Mouse (Mus musculus): Measurements from ENCODE around the gene Synpr.
"Not testable (repeated sequence)": the region's sequence is repeated elsewhere in the genome, so short reads cannot be mapped to it uniquely, and the experiment has no call there.

The Synpr gene

DNA sequence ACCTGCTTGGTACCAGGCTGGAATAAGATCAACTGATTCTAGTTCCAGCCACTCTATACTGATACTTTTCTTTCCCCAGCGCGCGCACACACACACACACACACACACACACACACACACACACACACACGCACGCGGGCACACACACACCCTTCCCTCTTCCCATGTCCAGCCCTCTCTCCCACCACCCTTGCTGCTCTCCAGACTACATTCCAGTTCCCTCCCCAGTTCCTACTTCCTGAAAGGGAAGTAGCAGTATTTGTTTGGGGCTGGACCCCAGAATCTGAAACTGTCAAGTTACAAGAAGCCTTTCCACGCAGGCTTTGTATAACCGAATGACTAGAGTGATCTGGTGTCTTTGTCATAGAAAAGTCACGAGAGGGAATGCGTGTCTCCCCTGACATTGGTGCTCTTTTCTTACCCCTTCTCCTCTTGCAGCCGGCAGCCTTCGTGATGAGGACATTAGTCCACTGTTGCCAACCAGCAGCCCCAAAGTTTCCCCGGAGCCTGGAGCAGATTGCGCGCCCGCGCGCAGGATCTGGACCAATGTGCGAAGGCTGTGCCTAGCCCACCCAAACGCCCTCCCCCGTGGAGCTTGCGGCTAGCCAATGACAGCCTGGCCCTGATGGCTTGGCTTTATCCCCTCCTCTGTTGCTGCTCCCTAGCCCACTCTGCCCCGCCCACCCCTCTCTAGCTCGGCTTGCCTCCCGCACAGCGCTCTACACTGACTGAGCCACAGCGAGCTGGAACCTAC lies at the start of gene Synpr:
Gene Synpr (plus strand): TSS at position 690 of the 754 bp plus-strand sequence.
- CTCF ChIA-PET, result no interaction called here

DNA sequence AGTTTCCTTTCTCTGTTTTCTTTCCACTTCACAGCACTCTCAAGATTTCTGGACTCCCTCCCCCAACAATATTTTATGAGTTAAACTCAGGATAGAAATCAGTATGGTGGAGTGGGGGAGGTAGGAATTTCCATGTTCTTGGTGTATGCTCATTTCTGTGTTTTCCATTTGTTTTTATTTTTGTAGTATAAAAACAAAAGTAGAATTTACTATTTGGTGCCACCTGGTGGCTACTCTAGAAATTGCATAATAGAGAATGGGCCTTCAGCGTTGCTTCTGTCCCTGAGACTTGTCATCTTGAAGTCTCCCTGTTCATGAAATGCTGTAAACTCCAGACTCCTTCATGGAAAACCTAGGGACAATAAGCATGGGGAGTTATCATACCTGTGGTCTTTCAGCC lies 47.7 kb upstream of the Synpr start:
- CTCF ChIA-PET, result no interaction called here

DNA sequence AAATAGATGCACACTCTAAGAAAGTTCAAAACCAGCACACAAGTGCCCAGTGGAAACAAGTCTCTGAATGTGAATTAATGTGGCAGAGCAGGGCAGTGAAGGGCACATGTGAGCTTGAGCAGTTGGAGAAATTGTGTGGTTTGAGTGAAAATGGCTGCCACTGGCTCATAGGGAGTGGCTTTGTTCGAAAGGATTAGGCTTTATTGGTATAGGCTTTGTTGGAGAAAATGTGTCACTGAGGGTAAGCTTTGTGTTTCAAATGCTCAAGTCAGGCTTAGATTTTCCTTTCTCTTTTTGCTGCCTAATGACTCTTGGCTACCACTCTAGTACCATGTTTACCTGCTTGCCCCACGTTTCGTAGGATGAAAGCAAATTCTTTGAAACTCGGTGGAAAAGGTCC lies 37.1 kb upstream of the Synpr start:
- CTCF ChIA-PET, result no interaction called here

DNA sequence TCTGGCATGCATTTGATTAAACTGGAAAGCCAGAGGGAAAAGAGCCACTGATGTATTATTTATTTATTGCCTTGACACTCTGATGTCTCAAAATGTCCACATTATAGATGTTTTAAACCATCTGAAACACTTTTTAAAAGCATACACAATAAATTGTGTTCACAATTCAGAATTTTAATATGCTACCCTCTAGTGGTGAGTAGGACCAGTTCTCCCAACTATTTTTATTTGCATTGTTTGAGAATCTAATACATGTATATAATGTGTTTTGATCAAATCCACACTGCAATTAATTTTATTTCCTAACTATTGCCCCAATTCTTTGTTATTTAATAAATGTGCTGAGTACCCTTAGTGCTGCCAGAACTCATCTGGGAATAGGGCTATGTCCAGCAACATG lies 35.2 kb upstream of the Synpr start:
- CTCF ChIA-PET, result no interaction called here

DNA sequence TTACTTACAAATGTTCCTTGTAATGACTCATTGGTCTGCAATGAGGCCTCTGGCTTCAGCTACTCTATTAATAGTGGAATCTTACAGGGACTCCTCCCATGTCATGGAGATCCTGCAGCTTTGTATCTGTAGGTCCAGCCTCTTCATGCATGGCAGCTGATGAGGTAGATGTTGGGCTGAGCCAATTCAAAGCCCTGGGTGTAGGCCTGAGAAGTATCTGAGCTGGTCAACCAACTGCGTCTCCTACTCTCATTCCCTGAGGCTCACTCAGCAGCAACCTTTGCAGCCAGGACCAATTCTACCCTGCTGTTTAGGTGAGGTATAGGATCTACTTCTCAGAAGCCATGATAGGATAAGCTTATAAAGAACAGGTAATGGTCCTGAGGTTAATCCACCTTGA lies 32.0 kb upstream of the Synpr start:
- CTCF ChIA-PET, result no interaction called here

DNA sequence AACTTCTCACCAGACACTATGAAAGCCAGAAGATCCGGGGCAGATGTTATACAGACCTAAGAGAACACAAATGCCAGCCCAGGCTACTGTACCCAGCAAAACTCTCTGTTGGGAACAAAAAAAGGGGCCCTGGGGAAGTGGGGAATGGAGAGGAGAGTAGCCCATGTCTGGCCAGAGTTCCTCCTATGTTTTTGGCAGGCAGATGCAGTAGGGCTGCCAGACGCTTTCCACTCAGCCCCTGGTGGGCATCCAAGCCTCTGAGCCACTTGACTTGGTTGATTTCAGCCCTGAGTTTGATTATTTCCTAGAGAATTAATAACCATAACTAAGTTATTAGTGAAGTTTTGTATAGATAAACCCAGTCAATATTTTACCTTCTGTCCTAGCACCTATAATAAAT lies 29.8 kb upstream of the Synpr start:
- CTCF ChIA-PET, result not testable (repeated sequence)

DNA sequence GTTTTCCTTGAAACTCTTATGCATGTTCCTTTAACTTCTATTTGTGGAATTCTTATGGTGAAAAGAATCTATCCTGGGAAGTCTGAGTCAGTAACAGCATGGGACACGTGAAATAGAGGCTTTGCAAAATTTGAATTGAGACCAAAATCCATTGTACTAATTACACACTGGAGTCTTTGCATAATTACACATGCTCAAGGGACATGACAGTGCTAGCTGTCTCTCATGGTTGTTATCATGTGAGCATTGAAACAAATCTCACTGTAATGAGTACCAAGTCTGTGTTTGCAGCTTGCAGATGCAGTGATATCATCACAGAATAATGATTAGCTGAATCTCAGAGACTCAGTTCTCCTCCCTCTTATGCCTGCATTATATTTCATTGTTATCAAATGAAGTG lies 22.2 kb upstream of the Synpr start:
- CTCF ChIA-PET, result no interaction called here

DNA sequence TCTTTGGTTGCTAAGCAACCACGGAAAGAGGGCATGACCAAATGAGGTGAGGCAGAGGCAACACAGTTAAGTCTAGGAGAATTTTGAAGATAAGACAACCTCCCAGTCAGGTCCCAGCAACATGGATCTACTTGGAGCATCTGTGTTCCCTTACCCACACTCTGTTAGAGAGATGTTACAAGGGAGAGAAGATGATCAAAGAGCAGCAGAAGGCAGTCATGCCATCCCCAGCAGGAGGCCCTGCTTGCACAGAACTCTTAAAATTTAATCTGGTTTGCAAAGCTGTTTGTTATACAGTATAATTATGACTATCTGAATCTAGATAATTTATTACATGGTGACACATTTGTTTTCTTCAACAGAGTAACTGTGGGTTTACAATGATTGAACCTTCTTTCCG lies 18.2 kb upstream of the Synpr start:
- CTCF ChIA-PET, result no interaction called here

DNA sequence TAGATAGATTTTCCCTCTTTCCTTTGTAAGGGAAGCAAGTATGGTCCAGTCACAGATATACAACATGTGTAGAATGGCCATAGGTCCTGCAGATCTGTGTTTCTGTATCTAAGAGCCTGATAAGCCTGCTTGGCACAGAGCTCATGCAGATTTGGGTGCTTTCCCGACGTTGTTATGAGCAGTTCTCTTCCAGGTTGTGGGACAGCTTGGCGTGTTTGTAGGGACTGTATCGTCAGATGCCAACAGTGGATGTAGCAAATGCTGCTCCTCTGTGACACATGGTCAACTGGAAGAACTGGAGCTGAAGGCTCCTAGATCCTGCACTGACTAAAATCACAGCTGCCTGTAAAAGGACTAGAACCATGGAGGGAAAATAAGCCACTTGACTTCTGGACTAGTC lies 17.4 kb upstream of the Synpr start:
- CTCF ChIA-PET, result no interaction called here

DNA sequence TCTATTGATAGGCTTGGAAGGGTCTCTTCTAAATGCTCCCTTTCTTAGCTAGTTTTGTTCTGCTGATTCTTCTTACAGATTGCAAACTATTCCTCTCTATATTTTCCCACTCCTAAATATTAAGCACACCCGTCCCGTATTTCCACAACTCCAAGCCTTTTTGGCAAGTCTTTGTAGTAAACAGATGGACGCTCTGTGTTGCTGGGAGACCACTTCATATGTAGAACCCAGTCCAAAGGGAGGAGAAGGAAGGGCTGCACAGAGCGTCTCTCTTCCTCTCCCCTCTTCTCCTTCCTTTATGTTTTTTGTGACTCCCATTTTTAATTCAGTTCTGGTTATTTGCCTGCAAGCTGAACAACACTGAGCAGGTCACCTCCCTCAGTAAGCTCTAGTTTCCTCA lies 1.4 kb upstream of the Synpr start:
- CTCF ChIA-PET, result no interaction called here

DNA sequence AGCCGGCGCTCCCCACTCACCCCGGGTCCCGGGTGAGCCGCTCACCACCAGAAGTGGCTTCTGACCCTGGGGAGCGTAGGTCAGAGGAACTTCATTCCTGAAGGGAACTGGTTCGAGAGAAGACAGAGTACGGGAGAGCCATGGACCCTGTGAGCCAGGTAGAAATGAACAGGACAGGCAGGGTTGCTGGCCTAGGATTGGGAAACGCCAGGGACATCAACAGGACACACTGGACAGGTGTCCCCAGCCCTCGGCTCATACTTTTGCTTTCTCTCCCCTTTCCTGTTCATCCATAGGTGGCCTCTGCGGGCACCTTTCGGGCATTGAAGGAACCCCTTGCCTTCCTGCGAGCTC lies 242 bp downstream of the Synpr start:
- CTCF ChIA-PET, result no interaction called here

DNA sequence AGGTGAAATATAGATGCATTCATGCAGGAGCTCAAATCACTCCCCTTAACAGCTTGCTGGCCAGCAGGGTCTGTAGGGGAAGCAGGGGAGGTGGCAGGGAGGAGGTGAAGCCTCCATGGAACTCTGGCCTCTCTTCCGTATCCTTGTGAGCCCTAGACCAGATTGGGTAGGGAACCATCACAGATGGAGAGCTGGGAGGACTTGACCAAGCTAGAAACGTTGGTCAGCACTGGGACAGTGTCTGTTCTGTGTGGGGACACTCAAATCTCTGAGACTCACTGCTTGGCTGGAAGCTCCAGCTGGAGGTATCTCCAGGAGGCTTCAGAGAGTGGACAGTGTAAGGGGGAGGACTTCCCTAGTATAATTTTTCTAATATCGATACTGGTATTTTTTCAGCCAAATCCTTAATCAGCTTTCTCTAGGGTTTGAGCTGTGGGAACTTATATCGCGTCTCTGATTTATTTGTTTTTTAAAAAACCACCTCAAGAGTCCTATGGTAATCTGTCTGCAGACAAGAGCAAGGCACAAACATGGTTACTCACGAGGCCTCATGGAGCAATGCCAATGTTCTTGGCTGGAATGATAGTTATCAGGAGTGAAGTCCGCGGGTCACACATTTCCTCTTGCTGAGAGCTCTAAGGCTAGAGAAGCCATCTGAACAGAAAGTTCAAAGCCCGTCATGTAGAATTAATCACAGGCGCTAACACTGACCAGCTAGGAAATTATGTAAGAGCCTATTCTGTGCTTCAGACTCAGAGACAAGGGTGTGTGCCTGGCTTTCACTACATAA lies 956 bp downstream of the Synpr start:
- CTCF ChIA-PET, result no interaction called here

DNA sequence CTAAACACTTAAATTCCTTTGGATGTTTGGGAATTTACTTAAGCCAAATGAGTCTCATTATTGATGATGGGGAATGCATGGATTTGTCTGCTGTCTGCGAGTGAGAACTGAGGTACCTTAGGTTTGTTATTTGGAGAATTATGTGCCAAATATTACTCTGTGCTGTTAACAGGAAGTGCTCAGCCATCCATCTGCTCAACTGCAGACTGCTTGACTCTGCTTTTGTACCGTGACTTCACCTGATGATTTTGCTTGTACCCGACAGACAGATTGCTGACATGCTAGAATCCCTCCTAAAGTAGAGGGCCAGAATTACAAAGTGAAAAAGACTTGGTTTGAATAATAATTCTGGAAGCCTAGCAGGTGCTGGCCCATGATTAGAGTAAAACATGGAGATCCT lies 9.6 kb downstream of the Synpr start:
- CTCF ChIA-PET, result no interaction called here

DNA sequence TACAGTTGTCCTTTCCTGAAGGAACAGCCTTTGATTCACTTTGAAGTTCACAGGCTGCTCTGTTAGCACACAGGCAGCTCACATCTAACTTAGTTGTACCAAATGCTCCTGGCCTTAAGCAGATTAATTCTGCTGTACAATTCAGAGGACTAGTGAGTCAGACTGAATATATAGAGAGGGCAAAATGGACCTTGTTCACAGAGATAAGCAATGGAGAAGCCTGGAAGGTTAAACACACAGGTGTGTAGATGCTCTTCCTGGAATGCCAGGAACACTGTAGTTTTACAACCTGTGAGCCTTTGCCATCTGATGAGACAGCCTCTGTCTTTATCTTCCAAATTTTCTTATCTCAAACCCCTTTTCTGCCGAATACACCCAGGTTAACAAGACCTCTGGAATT lies 29.7 kb downstream of the Synpr start:
- CTCF ChIA-PET, result no interaction called here

DNA sequence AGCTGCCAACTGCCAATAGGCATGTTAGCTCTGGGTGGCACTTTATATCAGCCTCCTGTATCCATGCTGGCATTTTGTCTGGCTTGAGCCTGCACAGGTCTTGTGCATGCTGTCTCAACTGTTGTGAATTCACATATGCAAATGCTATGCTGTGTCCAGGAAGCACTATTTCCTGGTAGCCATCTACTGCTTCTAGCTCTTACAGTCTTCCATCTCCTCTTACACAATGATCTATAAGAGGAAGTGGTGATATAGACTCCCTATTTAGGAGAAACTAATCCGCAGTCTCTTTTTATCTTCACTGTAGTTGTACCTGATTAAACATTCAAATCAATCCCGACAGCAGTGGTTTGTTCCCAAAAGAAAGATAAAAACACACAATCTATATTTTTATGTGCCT lies 43.9 kb downstream of the Synpr start:
- CTCF ChIA-PET, result no interaction called here

DNA sequence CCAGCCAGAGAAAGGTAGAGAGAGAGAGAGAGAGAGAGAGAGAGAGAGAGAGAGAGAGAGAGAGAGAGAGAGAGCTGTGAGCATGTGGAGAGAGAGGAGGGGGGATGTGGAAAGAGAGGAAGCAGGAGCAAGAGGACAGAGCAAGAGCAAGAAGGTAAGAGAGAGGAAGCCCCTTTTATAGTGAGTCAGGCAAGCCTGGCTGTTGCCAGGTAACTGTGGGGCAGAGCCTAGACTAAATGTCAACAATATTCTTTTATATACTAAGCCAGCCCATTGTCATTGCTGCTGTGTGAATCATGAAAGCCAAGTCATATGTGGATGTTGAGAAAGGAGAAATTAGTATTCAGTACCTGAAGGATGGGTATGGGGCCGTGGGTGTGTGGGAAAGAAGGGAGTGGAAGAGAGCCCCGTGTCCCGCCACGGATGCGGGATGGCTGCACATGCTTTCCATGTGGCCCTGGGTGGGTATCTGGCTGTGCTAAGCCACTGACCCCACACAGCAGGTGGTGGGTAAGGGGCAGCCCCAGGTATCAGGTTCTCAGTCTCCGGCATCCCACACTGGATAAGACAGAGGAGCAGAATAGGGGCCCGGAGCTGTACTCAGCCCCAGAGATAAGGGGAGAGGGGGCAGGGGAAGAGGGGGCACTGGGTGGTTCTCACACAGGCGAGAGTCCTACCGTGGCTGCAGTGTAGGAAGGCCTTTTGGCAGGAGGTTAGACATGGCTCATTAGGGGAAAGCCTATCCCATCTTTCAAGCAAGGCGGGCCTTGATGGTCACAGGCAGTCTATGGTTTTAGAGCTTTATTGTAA lies 48.1 kb downstream of the Synpr start:
- CTCF ChIA-PET, result no interaction called here

DNA sequence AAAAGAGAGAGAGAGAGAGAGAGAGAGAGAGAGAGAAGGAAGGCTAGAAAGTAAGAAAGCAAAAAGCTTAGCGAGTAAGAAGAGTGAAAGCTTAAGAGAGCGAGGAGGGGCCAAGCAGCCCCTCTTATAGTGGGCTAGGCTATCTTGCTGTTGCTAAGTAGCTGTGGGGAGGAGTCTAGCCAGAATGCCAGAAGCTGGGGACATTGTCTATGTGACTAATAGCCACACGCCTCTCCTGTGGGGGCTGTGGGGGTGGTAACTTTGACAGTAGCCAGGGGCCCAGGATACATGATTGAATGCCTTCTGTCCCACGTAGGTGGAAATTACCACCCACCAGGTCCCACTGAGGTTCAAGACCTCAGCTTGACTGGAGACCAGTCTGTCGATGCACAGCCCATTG lies 48.8 kb downstream of the Synpr start:
- CTCF ChIA-PET, result no interaction called here

DNA sequence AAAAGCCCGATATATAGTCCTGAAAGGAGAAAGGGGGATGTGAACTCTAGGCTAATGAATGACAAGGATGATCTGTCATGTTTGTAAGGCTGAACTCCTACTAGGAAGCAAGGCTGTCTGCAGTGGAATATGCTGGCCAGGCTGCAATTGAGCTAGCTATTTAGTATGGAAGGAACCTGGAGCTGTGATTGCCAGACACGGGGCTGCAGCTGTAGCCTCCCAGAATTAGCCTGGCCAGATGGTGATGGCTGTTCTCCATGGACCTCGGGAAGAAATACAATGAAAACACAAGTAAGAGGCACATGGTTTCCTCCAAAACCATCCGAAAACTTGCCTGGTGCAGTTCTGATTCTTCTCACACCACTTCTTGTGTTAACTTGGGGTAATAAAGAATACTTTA lies 51.6 kb downstream of the Synpr start:
- CTCF ChIA-PET, result no interaction called here

DNA sequence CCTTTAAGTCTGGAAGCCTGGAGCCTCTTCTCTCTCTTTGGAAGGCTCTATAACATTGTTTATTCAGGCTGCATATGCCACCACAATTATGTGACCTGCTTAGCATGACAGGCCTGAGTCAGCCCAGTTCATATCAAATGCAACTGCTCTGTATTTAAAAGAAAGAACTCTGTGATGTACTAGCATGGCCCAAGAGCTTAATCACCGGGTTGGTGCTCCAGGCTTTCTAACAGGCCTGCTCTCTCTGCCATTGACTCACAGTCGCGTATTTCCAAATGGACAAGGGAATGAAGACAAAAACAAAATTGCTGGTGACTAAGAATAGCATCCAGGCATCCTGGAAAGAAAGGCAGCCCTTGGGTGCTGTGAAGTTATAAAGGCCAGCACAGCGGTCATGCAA lies 56.1 kb downstream of the Synpr start:
- CTCF ChIA-PET, result no interaction called here

DNA sequence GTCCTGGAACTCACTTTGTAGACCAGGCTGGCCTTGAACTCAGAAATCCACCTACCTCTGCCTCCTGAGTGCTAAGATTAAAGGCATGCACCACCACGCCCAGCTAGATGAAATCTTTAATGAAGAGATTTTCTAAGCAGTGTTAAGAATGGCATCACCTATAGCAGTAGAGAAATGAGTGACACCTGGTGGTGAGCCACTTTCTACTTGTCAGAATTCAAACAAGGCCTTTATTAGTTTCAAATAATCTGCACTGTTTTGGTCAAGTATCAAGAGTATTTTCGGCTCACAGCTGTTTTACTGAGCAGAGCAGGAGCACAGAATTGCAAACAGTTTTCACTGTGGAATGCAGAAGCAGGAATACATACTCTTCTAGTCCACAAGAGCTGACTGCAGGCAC lies 59.7 kb downstream of the Synpr start:
- CTCF ChIA-PET, result no interaction called here

DNA sequence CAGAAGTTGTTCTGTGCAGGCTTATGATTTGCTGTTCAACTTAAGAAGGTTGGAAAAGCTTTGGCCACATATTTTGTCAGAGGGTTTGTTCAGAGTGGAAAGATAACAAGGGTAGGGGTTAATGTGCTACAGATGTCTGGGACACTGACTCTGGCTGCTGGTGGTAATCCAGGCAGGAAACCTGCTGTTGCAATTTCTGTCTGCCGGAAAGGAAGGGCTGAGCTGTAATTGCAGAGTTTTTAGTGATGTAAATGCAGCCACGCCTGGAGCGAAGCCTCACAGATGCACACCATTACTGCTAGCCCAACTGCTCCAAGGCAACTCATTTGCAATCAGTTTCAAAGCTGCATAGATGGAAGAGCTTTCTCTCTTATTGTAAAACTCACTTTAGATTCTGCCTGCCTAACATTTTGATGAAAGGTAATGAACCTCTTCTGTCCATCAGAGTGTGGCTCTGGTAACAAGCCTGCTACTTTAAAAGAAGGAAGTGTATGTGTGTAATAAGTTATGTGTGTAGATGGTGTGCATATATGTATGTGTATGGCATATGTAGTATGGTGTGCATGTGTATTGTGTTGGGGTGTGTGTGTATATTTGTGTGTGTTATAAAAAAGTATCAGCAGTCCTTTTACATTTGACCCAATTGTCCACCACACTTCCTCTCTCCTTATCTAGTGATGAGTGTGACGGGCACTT lies 64.7 kb downstream of the Synpr start:
- CTCF ChIA-PET, result no interaction called here

DNA sequence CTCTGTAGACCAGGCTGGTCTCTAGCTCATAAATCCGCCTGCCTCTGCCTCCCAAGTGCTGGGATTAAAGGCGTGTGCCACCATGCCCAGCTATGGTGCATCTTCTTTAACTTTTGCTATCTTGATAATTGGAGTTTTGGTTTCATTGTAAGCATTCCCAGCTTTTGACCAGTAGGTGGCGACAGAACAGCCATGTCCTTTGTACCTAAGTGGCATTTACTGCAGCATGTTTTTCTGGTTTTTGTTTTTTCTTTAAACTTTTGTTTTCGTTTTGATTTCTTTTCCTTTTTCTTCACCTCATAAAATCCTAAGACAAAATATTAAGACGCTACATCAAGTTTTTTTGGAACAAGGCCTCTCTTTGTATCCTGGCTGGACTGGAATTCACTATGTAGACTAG lies 69.6 kb downstream of the Synpr start:
- CTCF ChIA-PET, result no interaction called here

Data from spleen, embryonic (tissue).